Mouse (Mus musculus) ovary, adult 18-20 months (tissue): Measurements from ENCODE around the gene Acsm1.

Experiments
- DNase-seq: peaks from one replicate; pipeline ENCODE4 v3.0.0; 2022; ENCODE audit warnings: low spot score, mixed read lengths

The Acsm1 gene

DNA sequence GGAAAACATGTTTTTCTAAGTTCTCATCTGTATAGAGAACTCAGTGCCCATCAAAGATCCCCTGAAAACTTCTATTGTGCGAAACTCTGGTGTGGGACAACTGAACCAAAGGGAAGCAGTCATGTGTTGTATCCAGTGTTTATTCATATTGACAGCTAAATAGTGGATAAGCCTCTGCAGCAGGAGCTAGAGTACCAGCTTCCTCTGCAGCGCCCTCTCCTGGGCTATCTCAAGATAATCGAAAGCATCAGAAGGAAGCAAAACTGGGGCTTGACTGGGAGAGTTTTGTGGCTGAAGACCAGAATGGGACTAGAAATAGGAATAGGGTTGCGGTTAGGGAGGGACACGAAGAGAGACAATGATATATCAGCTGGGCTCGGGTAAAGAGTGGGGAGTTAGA, 64.1 kb downstream of the Acsm1 start:
- no peak for DNase-seq

DNA sequence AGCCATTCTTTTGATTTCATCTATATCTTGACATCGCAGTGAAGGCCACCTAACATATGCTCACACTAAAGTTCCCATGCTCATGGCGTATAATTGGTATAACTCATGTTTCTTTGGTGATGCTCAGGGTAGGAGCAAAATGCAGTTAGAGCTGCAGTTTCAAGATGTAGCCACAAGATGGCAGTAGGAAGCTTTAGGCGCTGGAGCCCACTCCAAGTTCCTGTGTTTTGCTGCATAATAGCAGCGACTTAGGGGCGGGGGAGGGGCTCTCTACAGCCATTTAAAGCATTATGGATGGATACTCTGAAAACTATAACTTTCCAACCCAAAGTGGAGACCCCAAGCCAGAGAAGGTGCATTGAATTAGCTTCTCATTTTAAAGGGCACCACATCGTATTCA, 66.6 kb downstream of the Acsm1 start:
- DNase-seq = no peak

DNA sequence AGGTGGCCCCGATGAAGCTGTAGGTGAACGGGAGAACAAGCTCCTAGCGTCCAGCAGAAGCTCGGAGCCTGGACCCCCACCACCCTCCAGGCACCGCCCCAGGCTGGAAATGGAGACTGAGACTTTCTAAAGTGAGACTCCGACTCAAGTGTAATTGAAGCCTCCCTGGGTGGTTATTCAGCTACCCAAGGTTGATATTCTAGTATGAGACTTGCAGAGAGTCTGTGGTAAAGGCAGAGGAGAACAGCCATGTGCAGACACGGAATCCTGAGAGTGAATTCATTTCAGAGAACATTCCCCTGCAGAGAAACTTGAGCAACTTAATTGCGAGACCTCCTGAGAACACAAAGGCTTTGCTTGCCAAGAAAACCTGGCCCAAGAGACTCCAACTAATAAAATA, 73.3 kb downstream of the Acsm1 start:
- DNase-seq = no peak

DNA sequence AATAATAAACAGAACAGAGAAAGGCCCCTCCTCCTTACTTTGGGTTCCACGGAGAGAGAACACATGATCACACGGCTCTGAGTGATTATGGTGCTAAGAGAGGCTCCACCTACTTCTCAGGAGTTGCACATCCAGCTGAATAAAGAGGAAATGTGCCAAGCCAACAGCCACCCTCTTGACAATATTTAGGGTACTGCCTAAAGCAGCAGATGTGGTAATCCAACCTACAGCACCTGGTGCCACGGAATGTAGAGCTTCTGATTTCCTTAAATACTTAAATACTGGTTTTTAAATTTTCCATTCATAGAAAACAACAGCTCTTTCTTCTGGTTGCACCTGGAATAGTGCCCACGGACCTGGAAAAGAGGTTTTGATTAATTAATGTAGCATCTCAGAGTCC, 75.9 kb downstream of the Acsm1 start:
- no peak for DNase-seq

DNA sequence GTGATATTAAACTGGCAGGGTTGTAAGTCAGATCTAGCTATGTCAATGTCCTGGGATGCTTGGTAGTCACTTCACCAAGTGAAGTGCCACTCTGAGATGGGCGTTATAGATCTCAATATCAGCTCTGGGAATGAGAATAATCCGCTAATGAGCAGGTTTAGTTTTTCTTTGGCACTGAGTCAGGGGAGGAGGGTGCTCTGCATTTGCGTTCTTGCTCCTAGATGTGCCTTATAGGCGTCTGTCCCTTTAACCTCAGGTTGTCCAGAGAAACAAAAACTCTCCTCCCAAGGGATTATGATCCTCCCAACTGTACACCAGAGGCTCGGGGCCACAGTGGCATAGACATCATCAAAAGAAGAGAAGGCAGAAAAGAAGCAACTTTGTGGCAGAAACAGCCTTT, 82.9 kb downstream of the Acsm1 start, which contains the start of gene Acsm4:
Gene Acsm4 (plus strand): TSS at position 301 of the 400 bp plus-strand sequence.
- DNase-seq = no peak

DNA sequence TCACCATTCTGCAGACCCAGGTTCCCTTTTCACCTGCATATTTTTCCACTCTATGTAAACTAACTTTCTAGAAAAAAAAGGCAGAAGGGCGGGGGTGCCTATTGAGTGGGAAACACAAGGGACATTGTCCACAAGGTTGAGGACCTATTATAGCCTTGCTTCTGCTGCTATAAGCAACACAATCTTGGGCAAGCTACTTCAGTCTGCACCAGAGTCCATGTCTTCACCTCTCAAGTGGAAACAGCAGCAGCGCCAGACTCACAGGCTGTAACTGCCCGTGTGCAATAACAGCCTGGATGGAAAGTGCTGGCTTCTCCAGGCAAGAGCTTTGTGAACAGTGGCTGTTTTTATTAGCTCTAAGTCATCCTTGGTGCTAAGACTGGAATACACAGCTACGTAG, 85.5 kb downstream of the Acsm1 start:
- DNase-seq = no peak

DNA sequence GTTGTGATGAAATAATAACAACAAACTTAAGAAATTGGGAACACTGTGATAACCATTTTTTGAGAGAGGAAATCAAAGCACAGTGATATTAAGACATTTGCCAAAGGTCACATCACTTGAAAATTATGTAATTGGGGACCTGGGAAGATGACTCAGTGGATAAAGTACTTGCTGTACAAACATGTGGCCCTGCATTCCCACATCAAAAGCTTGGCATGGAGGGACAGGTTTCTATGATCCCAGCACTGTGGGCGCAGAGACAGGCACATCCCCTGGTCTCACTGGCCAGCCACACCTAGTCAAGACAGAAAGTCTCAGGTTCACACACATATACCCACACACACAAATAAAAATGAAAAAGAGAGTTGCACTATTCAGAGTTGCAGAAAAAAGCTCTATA, 88.1 kb downstream of the Acsm1 start:
- no peak for DNase-seq
